Mouse (Mus musculus) limb, embryonic 14.5 days (tissue): Measurements from ENCODE around the gene Anapc1. TPM values are rescaled to one million over a fixed set of nuclear protein-coding genes. Genes with fewer than 3 reads are reported as not detected.

Experiments
- ATAC-seq: fragments of 200-750 bp; cut with Nextera tagmentation; 2 replicates; pipeline ENCODE4 v1.8.0; 2017; ENCODE audit warnings: low read depth, moderate number of reproducible peaks, moderate TSS enrichment; ENCODE audit not compliant: low FRiP score
- DNase-seq: peaks from one replicate; pipeline ENCODE4 v3.0.0-alpha.2; 2015; ENCODE audit warnings: low spot score
- H3K27ac ChIP-seq: fragments of 300-500 bp; sonication (generic); replicated peaks from 2 replicates; pipeline ENCODE4 v1.5.1; 2014; ENCODE audit warnings: low read depth, mild to moderate bottlenecking, low read length, moderate library complexity, mixed read lengths
- H3K27me3 ChIP-seq: fragments of 300-500 bp; sonication (generic); 2 replicates; pipeline ENCODE4 v1.6.1; 2014; ENCODE audit warnings: low read length, mixed read lengths; ENCODE audit not compliant: control insufficient read depth, insufficient read depth
- H3K36me3 ChIP-seq: fragments of 300-500 bp; sonication (generic); 2 replicates; pipeline ENCODE4 v1.6.1; 2014; ENCODE audit warnings: mild to moderate bottlenecking, low read length, moderate library complexity, mixed read lengths; ENCODE audit not compliant: control insufficient read depth, insufficient read depth
- H3K4me1 ChIP-seq: fragments of 300-500 bp; sonication (generic); 2 replicates; pipeline ENCODE4 v1.6.1; 2014; ENCODE audit warnings: antibody characterized with exemption, low read length, mixed read lengths; ENCODE audit not compliant: control insufficient read depth, insufficient read depth
- H3K4me2 ChIP-seq: fragments of 300-500 bp; sonication (generic); replicated peaks from 2 replicates; pipeline ENCODE4 v1.6.1; 2014; ENCODE audit warnings: low read depth, mild to moderate bottlenecking, low read length, moderate library complexity; ENCODE audit not compliant: severe bottlenecking
- H3K4me3 ChIP-seq: fragments of 300-500 bp; sonication (generic); replicated peaks from 2 replicates; pipeline ENCODE4 v1.5.1; 2014; ENCODE audit warnings: low read length
- H3K9ac ChIP-seq: fragments of 300-500 bp; sonication (generic); 2 replicates; pipeline ENCODE4 v1.6.1; 2014; ENCODE audit warnings: mild to moderate bottlenecking, low read depth, low read length, moderate library complexity; ENCODE audit not compliant: severe bottlenecking
- H3K9me3 ChIP-seq: fragments of 300-500 bp; sonication (generic); 2 replicates; pipeline ENCODE4 v1.6.1; 2016; ENCODE audit warnings: low read length; ENCODE audit not compliant: control insufficient read depth
- POLR2A ChIP-seq: fragments of 200-500 bp; IDR thresholded peaks from 2 replicates; pipeline ENCODE4 v1.8.0; 2012; ENCODE audit warnings: inconsistent platforms, mild to moderate bottlenecking, moderate library complexity, borderline replicate concordance; ENCODE audit not compliant: insufficient read depth, insufficient read length; ENCODE audit errors: extremely low read depth
- WGBS: fragments of 180-500 bp; shearing (Covaris S2); extraction: QIAGEN DNeasy Blood & Tissue Kit; methylation state at CpG from one replicate; pipeline ENCODE4 v1.1.7; 2014; 5-methylcytosine and 5-hydroxymethylcytosine counted together
- polyA plus RNA-seq, 2 experiments: library from polyadenylated mRNA; depleted of rRNA in 1 of 2; stranded (reverse) in 1 of 2; unstranded in 1 of 2; fragments of >200 nt; fragmentation: Nextera tagmentation in 1 of 2; extraction: Ambion mirVana in 1 of 2; gene quantifications; 2 replicates each; pipeline versions ENCODE4 v1.2.1 to v1.2.3; 2012 to 2014

The Anapc1 gene
- polyA plus RNA-seq (2012; rRNA removed) (75.3 and 84.3 TPM in 2 replicates), polyA plus RNA-seq (2014; fragmentation: Nextera tagmentation; extraction: Ambion mirVana) (65.1 and 67.8 TPM in 2 replicates)

DNA sequence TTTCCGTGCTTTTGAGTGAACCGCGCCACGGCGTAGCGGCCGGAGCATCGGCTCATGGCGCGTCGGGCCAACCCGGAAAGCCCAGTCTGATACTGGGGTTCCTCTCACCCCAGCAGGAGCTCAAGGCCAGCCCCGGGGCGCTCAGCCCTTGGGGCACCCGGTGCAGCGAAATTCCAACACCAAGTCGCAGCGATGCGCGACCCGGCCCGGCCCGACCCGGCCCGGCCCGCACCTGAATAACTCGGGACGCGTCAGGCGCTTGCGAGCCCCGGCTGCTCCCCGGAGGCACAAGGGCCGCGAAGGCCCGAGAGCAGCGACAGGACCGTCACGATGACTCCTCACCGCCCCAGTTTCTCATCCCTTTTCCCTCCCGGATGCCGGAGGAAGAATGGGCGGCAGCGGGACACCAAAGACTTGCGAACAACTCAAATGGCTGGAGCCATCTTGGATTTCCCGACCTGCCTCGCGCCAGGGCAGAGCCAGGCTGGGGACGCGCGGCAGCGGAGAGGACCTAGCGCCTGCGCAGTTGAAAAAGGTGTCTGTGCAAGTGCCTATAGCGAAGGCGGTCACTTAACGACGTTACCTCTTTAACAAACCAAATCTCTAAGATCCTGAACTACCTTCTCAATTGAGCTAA is at the start of gene Anapc1:
Gene Anapc1, minus strand, starts transcription at position 471 of the 637 bp plus-strand sequence.
- Histone ChIP-seq H3K36me3 (peaks cover 22% of the 10 kb centered on the region), H3K4me1 (peaks cover 14% of the 10 kb centered on the region; the same call in 1 of the 2 replicates), H3K9ac (peak within 1 kb of the TSS; percentile 86), H3K4me2 (peak within 1 kb of the TSS; percentile 60), H3K4me3 (peak within 1 kb of the TSS; percentile 75), H3K27me3 (no peaks in the 10 kb centered on the region), H3K9me3 (no peaks in the 10 kb centered on the region), H3K27ac (peak within 1 kb of the TSS; percentile 81)
- TF ChIP-seq POLR2A = peak; percentile 92; the same call in 1 of the 2 replicates
- WGBS = 2% methylated on average over 44 of the region's 58 CpGs
- peak; percentile 91 for DNase-seq
- peak; percentile 97 for ATAC-seq

- ATAC-seq (no peak), DNase-seq (no peak)
- Histone ChIP-seq H3K9ac (no peak overlapping the region), H3K4me1 (peaks cover 14% of the 10 kb centered on the region), H3K27me3 (no peaks in the 10 kb centered on the region), H3K4me2 (no peak overlapping the region), H3K27ac (no peak overlapping the region), H3K4me3 (no peak overlapping the region), H3K9me3 (no peaks in the 10 kb centered on the region), H3K36me3 (peaks cover 48% of the 10 kb centered on the region)
- WGBS = 46% methylated on average over 3 of the region's 3 CpGs
- TF ChIP-seq POLR2A = no peak
Observed at GRCm38 (mm10) chr2:128735089-128735488, 47.9 kb upstream of the Anapc1 start.

DNA sequence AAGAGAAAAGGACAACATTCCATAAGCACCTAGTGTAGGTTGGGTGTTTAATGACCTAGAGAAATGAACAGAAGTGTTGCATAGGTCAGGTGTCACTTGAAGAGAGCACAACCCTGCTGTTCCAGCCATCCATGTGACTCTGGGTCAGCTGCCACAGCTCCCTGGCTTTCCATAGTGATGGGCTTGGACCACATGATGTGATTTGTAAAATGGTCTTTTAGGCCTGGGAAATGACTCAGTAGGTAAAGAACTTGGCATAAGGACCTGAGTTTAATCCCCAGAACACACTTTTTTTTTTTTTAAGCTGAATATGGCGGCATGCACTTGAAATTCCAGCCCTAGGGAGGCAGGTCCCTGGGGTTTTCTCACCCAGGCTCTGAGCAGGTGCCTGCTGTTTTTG is 44.8 kb upstream of the Anapc1 start:
- Histone ChIP-seq H3K9me3 (no peaks in the 10 kb centered on the region), H3K27me3 (no peaks in the 10 kb centered on the region), H3K27ac (no peak overlapping the region), H3K36me3 (peaks cover 34% of the 10 kb centered on the region), H3K4me1 (peaks cover 14% of the 10 kb centered on the region), H3K4me2 (no peak overlapping the region), H3K4me3 (no peak overlapping the region), H3K9ac (no peak overlapping the region)
- DNase-seq = no peak
- ATAC-seq = no peak
- WGBS = 67% methylated on average over 1 of the region's 1 CpGs
- no peak for TF ChIP-seq POLR2A

DNA sequence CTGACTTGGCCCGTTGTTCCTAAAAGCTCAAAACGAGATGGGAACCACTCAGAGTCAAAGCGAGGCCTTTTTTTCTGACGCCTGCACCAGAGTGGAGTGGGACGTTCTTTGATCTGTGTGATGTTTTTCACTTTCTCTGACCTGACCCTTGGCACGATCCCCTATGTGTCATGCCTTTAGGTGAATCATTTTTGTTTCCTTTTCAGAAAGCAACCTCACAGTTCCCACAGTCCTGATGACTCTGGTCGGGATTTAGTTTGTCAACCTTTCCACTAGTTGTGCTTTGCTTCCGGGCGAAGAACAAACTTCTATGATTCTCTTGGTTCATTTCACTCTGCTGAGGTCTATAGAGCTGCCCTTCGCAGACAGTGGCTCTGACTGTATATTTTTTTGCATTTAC is 44.3 kb upstream of the Anapc1 start:
- H3K9me3 ChIP-seq = no peaks in the 10 kb centered on the region
- DNase-seq (no peak), ATAC-seq (no peak)
- no peaks in the 10 kb centered on the region for H3K27me3 ChIP-seq
- WGBS = 63% methylated on average over 10 of the region's 10 CpGs
- H3K4me1 ChIP-seq = peaks cover 10% of the 10 kb centered on the region
- H3K4me3 ChIP-seq = no peak overlapping the region
- H3K4me2 ChIP-seq = no peak overlapping the region
- peaks cover 30% of the 10 kb centered on the region for H3K36me3 ChIP-seq
- H3K9ac ChIP-seq = no peak overlapping the region
- H3K27ac ChIP-seq = no peak overlapping the region
- no peak for TF ChIP-seq POLR2A

DNA sequence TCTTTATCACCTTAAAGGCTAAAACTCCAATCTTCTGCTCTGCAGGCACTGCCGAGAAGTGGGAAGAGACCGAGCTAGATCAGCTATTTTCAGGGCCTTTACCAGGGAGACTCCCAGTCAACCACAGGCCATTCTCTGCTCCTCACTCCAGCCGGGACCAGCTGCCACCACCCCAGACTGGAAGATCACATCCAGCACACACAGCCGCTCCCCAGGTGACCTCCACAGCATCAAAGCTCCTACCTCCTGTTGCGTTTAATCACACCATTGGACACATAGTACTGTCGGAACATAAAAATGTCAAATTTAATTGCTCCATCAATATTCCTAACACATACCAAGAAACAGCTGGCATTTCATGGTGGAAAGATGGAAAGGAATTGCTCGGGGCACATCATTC is 42.0 kb upstream of the Anapc1 start:
- Histone ChIP-seq H3K27me3 (no peaks in the 10 kb centered on the region), H3K9ac (no peak overlapping the region), H3K9me3 (no peaks in the 10 kb centered on the region), H3K36me3 (peaks cover 23% of the 10 kb centered on the region; the same call in 1 of the 2 replicates), H3K4me2 (no peak overlapping the region), H3K27ac (no peak overlapping the region), H3K4me1 (peaks cover under 1% of the 10 kb centered on the region), H3K4me3 (no peak overlapping the region)
- ATAC-seq (no peak), DNase-seq (no peak)
- WGBS = 27% methylated on average over 7 of the region's 7 CpGs
- no peak for TF ChIP-seq POLR2A

DNA sequence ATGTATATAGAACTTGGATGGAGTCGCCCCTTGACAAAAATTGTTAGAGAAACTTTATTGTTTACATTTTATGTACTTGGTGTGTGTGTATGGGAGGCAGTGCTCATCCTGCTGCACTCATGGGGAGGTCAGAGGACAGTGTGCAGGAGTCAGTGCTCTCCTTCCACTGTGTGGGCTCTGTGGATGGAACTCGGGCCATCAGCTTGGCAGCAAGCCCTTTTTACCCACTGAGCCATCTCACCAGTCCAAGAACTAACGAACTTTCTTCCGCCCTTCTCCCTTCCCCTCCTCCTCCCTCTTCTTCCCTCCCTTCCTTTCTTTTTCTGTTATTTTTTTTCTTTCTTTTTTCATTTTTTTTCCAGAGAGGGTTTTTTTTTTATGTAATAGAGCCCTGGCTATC is 40.9 kb upstream of the Anapc1 start:
- ATAC-seq = no peak
- Histone ChIP-seq H3K36me3 (peaks cover 23% of the 10 kb centered on the region; the same call in 1 of the 2 replicates), H3K27me3 (no peaks in the 10 kb centered on the region), H3K9me3 (no peaks in the 10 kb centered on the region), H3K4me3 (no peak overlapping the region), H3K9ac (no peak overlapping the region), H3K27ac (no peak overlapping the region), H3K4me1 (no peaks in the 10 kb centered on the region), H3K4me2 (no peak overlapping the region)
- TF ChIP-seq POLR2A = no peak
- 86% methylated on average over 4 of the region's 4 CpGs for WGBS
- no peak for DNase-seq
